Mouse (Mus musculus): ENCODE measurements around the gene Pfn3. TPM values are rescaled to one million over a fixed set of nuclear protein-coding genes. Genes with fewer than 3 reads are reported as not detected.

Pfn3 gene
- polyA plus RNA-seq, 1 experiment from 2014 or later = not detected

DNA sequence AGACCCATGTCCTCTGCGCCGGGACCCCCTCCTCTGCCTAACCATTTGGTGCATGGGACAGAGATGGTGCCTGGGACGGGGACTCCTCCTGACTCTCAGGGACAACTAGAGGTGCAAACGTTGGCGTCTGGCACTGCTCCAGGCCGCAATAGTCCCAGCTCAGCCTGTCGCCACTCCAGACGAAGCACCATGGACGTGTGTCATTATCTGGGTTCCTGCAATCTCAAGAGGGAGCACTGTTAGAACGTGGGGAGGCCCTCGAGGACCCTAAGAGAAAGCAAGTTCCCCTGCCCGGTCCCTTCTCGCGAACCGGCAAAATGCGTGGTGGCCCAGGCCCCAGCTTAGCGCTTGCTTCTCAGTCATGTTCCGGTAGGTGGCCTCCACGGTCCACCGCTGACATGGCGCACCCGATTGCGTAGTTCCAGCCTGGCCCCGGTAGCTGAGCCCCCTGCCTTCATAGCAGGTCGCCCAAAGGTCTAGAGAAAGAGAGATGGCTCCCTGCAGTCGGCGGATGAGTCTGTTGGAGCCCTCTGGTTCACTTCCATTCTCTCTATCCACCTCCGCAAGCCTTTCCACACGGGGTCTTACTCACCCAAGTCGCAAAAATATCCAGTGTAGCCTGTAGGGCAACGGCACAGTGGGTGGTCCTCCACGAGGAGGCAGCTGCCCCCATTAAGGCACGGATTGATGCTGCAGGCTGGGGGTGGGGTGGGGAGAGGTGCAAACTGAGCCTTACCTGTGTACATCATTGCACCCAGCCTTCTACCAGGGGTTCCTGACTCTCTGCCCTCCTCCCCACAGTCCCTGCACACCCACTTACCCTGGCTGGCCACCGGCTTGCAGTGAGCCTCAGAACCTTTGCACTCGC, 6.1 kb upstream of the Pfn3 start:
- peaks cover 6% of the 10 kb centered on the region for H3K4me1 ChIP-seq
- no peaks in the 10 kb centered on the region for H3K9me3 ChIP-seq
- H3K36me3 ChIP-seq = no peaks in the 10 kb centered on the region
- H3K4me2 ChIP-seq = peak overlapping the region; percentile 42
- no peak overlapping the region for H3K27ac ChIP-seq
- no peak overlapping the region for H3K9ac ChIP-seq
- peaks cover 42% of the 10 kb centered on the region for H3K27me3 ChIP-seq
- 0 out of 2 replicates have a peak, but pooled peaks have one; percentile 56 for ATAC-seq (ENCODE audit: borderline replicate concordance, extremely low read depth, low FRiP score, low TSS enrichment)
- H3K4me3 ChIP-seq = peak overlapping the region; percentile 12
- 11% methylated on average over 35 of the region's 35 CpGs for WGBS

DNA sequence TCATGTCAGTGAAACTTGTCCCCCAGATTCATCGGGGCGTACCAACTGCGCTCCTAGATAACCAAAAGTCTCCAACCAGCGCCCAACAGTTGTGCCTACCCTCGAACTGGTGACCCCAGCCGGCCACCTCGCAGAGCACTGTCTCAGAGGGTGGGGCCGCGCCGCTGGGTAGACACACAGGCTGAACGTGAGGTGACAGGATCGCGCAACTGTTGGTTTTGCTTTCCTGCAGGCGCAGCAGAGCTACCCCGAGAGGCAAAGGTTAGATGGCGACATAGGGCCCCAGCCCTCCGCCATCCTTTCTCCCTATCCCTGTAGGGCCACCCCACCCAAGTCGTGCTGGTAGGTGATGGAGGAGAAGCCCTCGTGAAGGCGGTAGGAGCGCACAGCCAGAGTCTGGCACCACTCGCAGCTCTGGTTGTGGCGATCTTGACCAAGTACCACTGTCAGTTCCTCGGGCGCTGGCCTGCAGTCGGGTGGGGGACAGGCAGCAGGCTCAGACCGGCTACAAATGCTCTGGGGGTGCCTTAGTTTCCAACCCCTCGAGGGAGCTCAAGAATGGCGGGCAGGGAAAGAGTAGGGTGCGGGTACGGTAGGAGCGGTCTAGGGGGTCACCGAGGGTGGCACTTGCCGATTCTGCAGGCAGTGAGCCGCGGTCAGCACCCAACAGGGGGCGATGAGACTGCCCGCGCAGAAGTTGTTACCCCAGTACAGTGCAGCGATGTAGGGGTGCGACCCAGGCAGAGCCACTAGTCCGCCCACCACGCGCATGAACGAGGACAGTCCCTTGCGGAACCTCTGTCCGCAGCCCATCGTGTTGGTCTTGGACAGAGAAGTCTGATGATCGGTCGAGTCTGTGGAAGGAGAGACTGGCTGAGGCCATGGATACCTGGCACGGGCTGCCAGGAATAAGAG, 5.2 kb upstream of the Pfn3 start:
- no peak overlapping the region for H3K4me3 ChIP-seq
- H3K27me3 ChIP-seq = peaks cover 42% of the 10 kb centered on the region
- no peak for ATAC-seq (ENCODE audit: borderline replicate concordance, extremely low read depth, low FRiP score, low TSS enrichment)

GRCm38 (mm10) chr13:55419142-55419541, 4.1 kb upstream of the Pfn3 start:
- WGBS = 79% methylated on average over 5 of the region's 5 CpGs
- ATAC-seq (ENCODE audit: borderline replicate concordance, extremely low read depth, low FRiP score, low TSS enrichment) = no peak
- H3K4me1 ChIP-seq = peaks cover 14% of the 10 kb centered on the region
- no peak overlapping the region for H3K27ac ChIP-seq
- H3K4me2 ChIP-seq = no peak overlapping the region
- H3K27me3 ChIP-seq = peaks cover 49% of the 10 kb centered on the region
- H3K9ac ChIP-seq = no peak overlapping the region
- no peaks in the 10 kb centered on the region for H3K36me3 ChIP-seq
- H3K4me3 ChIP-seq = no peak overlapping the region
- H3K9me3 ChIP-seq = no peaks in the 10 kb centered on the region

More for the DNA sequence above, 5.2 kb upstream of the Pfn3 start:
- no peak overlapping the region for H3K9ac ChIP-seq
- no peak overlapping the region for H3K27ac ChIP-seq
- H3K36me3 ChIP-seq = no peaks in the 10 kb centered on the region
- H3K9me3 ChIP-seq = no peaks in the 10 kb centered on the region
- peaks cover 7% of the 10 kb centered on the region for H3K4me1 ChIP-seq
- 23% methylated on average over 51 of the region's 51 CpGs for WGBS
- H3K4me2 ChIP-seq = peak overlapping the region; percentile 42

DNA sequence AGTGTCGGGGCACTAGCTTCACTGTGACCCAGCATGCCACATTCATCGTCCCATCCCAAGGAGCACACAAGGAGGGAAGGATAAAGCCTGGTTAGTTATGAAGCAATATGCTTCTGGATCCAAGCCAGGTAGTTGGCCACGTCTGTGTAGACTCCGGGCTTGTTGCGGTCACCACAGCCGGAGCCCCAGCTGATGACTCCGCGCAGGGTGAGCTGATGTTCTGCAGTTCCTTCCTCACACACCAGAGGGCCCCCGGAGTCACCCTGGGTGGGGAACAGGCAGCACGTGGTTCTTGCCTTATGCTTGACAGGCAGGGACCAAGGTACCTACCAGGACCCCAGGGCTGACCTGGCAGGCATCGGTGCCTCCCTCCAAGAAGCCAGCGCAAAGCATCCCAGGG, 3.0 kb upstream of the Pfn3 start:
- WGBS = 12% methylated on average over 12 of the region's 12 CpGs
- Histone ChIP-seq H3K4me2 (no peak overlapping the region), H3K9me3 (no peaks in the 10 kb centered on the region), H3K9ac (no peak overlapping the region), H3K27ac (no peak overlapping the region), H3K4me1 (peaks cover 14% of the 10 kb centered on the region), H3K36me3 (no peaks in the 10 kb centered on the region), H3K27me3 (peaks cover 49% of the 10 kb centered on the region), H3K4me3 (no peak overlapping the region)
- peak; percentile 71 for ATAC-seq (ENCODE audit: borderline replicate concordance, extremely low read depth, low FRiP score, low TSS enrichment)

GRCm38 (mm10) chr13:55413333-55413732, 1.7 kb downstream of the Pfn3 start:
- H3K27me3 ChIP-seq = peaks cover 10% of the 10 kb centered on the region
- 76% methylated on average over 12 of the region's 12 CpGs for WGBS
- H3K36me3 ChIP-seq = no peaks in the 10 kb centered on the region
- no peak overlapping the region for H3K9ac ChIP-seq
- no peak for ATAC-seq (ENCODE audit: borderline replicate concordance, extremely low read depth, low FRiP score, low TSS enrichment)
- no peak overlapping the region for H3K4me2 ChIP-seq
- peaks cover 8% of the 10 kb centered on the region for H3K4me1 ChIP-seq
- no peaks in the 10 kb centered on the region for H3K9me3 ChIP-seq
- no peak overlapping the region for H3K4me3 ChIP-seq
- H3K27ac ChIP-seq = no peak overlapping the region

DNA sequence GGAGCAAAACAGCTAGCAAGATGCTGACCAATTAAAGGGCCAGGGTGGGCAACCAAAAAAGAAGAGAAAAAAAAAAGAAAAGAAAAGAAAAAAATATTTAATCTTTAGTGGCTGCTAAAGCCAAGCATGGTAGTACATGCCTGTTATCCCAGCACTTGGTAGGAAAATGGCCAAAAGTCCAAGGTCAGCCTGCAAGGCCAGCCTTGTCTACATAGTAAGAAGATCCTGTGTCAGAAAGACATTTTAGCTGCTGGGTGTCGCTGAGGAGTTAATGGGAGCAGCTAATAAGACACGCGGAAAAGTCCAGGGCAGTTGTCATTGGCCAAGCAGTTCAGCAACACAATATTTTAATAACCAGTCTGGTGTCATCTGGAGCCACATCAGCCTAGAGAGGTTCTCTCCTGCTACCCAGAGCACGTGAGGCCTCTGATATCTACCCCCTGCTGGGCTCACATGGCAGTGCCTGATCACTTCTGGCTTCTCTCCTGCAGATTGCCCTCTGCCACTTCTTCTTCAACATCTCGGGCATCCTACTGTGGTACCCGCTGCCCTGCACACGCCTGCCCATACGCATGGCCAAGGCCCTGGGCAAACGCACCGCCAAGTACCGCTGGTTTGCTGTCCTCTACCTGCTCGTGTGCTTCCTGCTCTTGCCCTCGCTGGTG, 2.3 kb downstream of the Pfn3 start:
- ATAC-seq (ENCODE audit: borderline replicate concordance, extremely low read depth, low FRiP score, low TSS enrichment) = no peak
- Histone ChIP-seq H3K9me3 (no peaks in the 10 kb centered on the region), H3K27me3 (peaks cover 8% of the 10 kb centered on the region), H3K36me3 (no peaks in the 10 kb centered on the region), H3K4me2 (no peak overlapping the region), H3K4me1 (peaks cover 8% of the 10 kb centered on the region), H3K4me3 (no peak overlapping the region), H3K9ac (no peak overlapping the region), H3K27ac (no peak overlapping the region)
- 77% methylated on average over 13 of the region's 13 CpGs for WGBS

DNA sequence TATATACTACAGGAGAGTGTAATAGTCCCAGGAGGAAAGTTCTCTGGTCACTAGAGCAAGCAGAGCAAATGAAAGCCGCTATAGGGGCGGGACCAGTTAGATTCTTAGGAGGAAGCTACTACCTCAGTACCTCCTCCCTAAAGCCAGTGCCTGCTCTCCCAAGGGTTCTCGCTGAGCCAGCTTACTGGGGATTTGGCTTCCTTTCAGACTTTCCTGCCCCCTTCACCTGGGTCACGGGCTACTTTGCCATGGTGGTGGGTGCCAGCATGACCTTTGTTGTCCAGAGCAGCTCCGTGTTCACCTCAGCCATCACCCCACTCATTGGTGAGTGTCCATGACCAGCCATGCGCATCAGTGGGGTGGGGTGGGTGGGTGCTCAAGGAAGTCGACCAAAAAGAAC, 3.2 kb downstream of the Pfn3 start:
- 71% methylated on average over 7 of the region's 7 CpGs for WGBS
- Histone ChIP-seq H3K27ac (no peak overlapping the region), H3K4me3 (no peak overlapping the region), H3K9me3 (no peaks in the 10 kb centered on the region), H3K4me2 (no peak overlapping the region), H3K27me3 (peaks cover 15% of the 10 kb centered on the region), H3K9ac (no peak overlapping the region), H3K4me1 (peaks cover 8% of the 10 kb centered on the region), H3K36me3 (no peaks in the 10 kb centered on the region)
- no peak for ATAC-seq (ENCODE audit: borderline replicate concordance, extremely low read depth, low FRiP score, low TSS enrichment)

- H3K4me2 ChIP-seq = no peak overlapping the region
- H3K4me1 ChIP-seq = peaks cover 5% of the 10 kb centered on the region; the same call in 1 of the 2 replicates
- H3K27me3 ChIP-seq = peaks cover 12% of the 10 kb centered on the region
- H3K36me3 ChIP-seq = no peaks in the 10 kb centered on the region
- WGBS = 79% methylated on average over 19 of the region's 19 CpGs
- no peak for ATAC-seq (ENCODE audit: borderline replicate concordance, extremely low read depth, low FRiP score, low TSS enrichment)
- no peak overlapping the region for H3K4me3 ChIP-seq
- H3K9ac ChIP-seq = no peak overlapping the region
- no peaks in the 10 kb centered on the region for H3K9me3 ChIP-seq
- no peak overlapping the region for H3K27ac ChIP-seq
Observed at GRCm38 (mm10) chr13:55408546-55409120, 6.4 kb downstream of the Pfn3 start.

- H3K4me3 ChIP-seq = no peak overlapping the region
- no peak overlapping the region for H3K9ac ChIP-seq
- no peaks in the 10 kb centered on the region for H3K36me3 ChIP-seq
- H3K9me3 ChIP-seq = no peaks in the 10 kb centered on the region
- H3K4me2 ChIP-seq = no peak overlapping the region
- 78% methylated on average over 4 of the region's 4 CpGs for WGBS
- H3K4me1 ChIP-seq = peaks cover 5% of the 10 kb centered on the region; the same call in 1 of the 2 replicates
- ATAC-seq (ENCODE audit: borderline replicate concordance, extremely low read depth, low FRiP score, low TSS enrichment) = no peak
- peaks cover 14% of the 10 kb centered on the region; the same call in 1 of the 2 replicates for H3K27me3 ChIP-seq
- H3K27ac ChIP-seq = no peak overlapping the region
Observed at GRCm38 (mm10) chr13:55407341-55407740, 7.7 kb downstream of the Pfn3 start.

DNA sequence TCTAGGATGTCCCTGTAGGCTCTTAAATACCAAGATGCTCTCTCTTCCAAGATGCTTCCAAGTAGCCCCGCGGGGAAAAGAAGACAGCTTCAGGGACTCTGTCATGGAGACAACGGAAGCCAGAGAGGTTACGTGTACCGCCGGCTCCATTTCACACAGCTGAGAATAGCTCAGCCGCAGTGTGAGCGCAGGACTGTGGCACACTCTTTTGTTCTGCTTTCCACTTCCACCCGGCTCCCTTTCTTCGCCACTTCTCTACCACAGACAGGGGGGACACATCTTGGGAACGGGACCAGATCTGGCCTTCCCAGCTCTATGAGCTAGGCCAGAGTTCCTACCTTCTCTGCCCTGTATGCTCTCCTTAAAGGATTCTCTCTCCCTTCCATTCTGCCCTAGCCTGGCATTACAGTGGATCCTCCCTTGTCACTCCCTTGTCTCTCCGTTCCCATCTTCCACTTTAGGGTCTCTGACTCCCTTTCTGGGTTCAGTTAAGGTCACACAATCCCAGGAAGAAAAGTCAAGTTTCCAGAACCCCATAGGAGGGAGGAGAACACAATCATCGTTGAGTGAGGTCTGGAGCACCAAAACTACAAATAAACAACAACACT, 9.1 kb downstream of the Pfn3 start:
- ATAC-seq (ENCODE audit: borderline replicate concordance, extremely low read depth, low FRiP score, low TSS enrichment) = no peak
- 60% methylated on average over 13 of the region's 13 CpGs for WGBS
- no peaks in the 10 kb centered on the region for H3K9me3 ChIP-seq
- no peak overlapping the region for H3K27ac ChIP-seq
- H3K4me2 ChIP-seq = peak overlapping the region; percentile 36; the same call in 1 of the 2 replicates
- no peaks in the 10 kb centered on the region for H3K36me3 ChIP-seq
- H3K4me1 ChIP-seq = peaks cover 5% of the 10 kb centered on the region; the same call in 1 of the 2 replicates
- peaks cover 16% of the 10 kb centered on the region; the same call in 1 of the 2 replicates for H3K27me3 ChIP-seq
- H3K4me3 ChIP-seq = no peak overlapping the region
- no peak overlapping the region for H3K9ac ChIP-seq
